Mouse (Mus musculus) left cerebral cortex, adult 18-20 months (tissue): ENCODE measurements around the gene Zbtb17. TPM values are rescaled to one million over a fixed set of nuclear protein-coding genes. Genes with fewer than 3 reads are reported as not detected.

Experiments
- DNase-seq, 2 experiments: peaks; one replicate each; pipeline ENCODE4 v3.0.0; 2021 to 2022; ENCODE audit warnings: low spot score in 2 of 2, mixed read lengths in 1 of 2
- long read RNA-seq, 2 experiments: library from polyadenylated mRNA; stranded (forward); transcript quantifications; one replicate each; pipeline ENCODE4 v2.0.0; 2021
- total RNA-seq, 2 experiments: library from RNA; stranded (reverse); gene quantifications; 2 replicates each; pipeline ENCODE4 v1.2.3; 2021

Gene Zbtb17
- total RNA-seq, result 10 to 100 TPM; 38.8 to 47.7 TPM
- long read RNA-seq, experiment 1, transcript Zbtb17-201 (16 exons, 2,722 nt), result major isoform, 14 of 37 reads
- long read RNA-seq, experiment 1, partial matches to known transcripts, result 9 of 37 reads
- long read RNA-seq, experiment 1, other reads (novel, unspliced or antisense), result 14 of 37 reads
- long read RNA-seq, experiment 2, transcript Zbtb17-201 (16 exons, 2,722 nt), result major isoform, 10 of 23 reads
- long read RNA-seq, experiment 2, partial matches to known transcripts, result 3 of 23 reads
- long read RNA-seq, experiment 2, other reads (novel, unspliced or antisense), result 9 of 23 reads

DNA sequence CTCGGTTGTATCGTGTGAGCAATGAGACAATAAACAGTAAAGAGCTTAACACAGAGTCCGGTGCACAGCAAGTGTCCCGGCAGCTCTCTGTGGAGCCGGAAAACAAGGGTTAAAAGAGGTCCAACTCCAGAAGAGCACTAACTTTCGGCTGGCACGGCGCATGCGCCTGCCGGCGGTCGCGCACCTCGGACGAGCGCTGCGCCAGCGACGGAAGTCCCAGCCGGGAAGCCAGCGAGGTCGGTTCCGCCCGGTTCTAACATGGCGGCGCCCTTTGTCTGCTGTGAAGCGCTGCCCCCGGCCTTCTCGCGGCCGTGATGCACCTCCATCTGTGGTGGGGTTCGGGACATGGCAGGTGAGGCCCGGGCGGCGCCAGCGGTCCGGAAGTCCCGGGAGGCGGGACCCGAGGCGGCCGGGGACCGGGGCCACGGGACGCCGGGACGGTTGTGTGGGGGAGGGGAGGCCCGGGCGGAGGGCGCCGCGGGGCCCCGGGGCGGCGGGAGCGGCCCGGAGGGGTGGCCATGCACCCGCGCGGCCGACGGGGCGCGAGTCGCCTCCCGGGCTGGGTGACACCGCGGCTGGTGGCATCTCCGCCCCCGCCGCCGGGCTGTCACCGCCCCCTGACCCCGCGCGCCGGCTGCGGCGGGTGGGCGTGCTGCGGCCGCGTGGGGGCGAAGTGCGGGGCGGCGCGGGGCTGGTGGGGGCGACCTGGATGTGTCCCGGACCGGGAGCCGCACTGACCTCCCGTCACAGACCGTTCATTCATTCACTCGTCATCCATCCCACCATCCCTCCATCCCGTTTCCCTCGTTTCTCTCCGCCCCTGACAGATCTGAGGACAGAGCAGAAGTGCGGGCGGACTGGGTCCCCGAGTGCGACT is at the start of gene Zbtb17:
Gene Zbtb17 (plus strand): TSS at position 204 of the 877 bp plus-strand sequence.
- DNase-seq, result peak; percentile 86 to 90

GRCm38 (mm10) chr4:141394751-141395150 is 49.7 kb upstream of the Zbtb17 start:
- DNase-seq, result no peak

DNA sequence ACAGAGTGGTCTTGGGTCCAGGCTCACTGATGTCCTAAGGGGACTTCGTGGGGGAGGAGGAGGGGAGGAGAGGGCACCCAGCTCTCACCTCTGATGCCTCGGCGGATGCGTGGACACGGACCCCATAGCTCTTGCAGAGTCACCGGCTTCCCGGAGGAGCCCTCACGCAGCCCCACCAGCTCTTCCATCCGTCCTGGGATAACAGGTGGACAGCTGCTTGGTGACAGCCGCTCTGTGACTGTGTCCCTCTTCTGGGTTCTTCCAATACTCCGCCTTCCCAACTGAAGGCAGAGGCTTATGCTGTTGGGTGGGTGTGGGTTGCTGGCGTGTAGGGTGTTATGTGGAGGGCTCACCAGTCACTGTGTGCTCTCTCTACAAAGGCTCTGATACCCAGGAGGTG is 46.6 kb upstream of the Zbtb17 start:
- DNase-seq, result no peak

DNA sequence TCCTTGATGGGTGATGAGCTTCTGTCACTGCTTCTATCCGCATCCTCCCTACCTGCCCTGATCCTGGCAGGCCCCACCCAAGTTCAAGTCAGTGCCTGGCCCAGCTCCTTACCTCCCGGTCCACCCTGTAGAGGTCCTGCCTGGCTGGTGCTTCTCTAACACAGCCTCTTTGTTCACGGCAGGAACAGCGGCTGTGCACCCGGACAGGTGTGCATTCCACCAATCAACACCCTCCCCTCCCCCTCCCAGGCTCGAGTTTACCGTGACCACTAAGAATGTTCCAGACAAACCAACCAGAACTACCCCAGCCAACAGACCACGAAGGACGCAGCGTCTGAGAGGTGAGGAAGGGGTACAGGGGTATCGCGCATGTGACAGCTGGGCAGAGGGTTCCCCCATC is 45.9 kb upstream of the Zbtb17 start, which contains the start of gene Clcnka:
Gene Clcnka (minus strand): TSS at position 180 of the 400 bp plus-strand sequence.
- no peak for DNase-seq

DNA sequence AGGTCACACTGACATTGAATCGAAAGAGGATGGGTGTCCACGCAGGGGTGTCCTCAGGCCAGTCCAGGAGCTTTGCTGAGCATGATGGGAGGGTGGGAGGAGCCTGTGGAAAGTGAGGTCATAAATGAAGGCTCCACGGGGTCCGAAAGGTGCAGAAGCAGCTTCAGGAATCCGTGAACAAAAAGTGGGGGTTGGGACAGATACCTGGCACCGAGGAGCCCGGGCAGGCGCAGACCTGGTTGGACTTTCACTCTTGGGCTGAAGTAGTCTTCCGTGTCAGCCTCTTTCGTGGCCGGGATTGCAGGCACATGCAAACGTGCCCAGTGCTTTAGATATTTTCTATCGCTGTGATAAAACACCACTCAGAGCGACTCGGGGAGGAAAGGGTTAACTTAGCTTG is 44.3 kb upstream of the Zbtb17 start:
- DNase-seq, result no peak

GRCm38 (mm10) chr4:141404518-141405313 is 39.7 kb upstream of the Zbtb17 start:
- DNase-seq, result peak; percentile 91 to 94

- no peak for DNase-seq
These were observed 39.2 kb upstream of the Zbtb17 start for GRCm38 (mm10) chr4:141405314-141405622.

DNA sequence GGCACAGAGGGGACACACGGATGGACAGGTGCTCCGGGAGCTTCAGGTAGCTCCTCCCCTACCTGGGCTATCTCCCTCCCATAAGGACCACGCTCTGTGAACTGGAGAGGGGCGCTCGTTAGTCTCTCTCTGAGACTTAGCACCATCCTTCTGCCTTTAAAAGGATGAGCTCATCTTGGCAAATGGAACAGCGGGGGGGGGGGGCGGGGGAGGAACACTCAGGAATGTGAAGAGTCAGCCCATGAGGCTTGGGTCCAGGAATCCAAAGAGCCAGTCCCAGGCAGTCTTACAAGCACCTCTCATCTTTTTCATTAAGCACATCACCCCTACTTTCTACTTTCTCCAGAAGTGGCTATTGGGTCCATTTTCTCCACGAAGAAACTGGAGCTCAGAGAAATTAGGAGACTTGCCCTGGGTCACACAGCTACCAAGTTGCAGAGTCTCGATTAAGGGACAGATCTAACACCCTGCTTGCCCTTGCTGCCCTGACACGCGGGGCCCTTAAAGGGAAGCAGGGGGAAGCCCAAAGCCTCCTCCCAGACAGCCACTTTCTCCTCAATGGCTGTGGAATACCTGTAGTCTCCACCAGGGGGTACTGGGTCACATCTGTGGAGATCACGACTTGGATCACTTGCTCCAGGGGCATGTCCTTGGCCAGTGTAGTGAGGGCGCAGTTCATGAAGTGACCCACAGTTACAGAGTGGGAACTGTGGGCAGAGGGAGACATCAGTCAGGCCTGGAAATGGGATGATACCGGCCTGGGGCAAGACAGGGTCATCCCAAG is 37.7 kb upstream of the Zbtb17 start:
- no peak for DNase-seq

DNA sequence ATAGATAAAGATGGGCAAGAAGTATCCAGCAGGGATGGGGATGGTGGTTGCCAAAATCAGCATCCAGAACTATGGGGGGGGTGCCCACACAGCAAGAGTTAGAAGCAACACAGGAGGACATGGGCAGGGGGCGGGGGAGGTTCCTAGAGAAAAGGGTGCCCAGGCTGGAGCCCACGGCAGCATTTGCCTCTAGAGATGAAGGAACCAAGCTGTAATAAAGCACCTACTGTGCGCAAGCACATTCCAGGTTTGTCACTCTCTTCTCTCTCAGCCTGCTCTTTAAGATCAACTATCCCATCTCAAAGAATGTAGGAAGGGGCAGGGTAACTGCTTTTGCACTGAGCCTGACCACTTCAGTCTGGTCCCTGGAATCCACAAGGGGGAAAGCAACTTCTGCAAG is 35.9 kb upstream of the Zbtb17 start:
- no peak for DNase-seq

DNA sequence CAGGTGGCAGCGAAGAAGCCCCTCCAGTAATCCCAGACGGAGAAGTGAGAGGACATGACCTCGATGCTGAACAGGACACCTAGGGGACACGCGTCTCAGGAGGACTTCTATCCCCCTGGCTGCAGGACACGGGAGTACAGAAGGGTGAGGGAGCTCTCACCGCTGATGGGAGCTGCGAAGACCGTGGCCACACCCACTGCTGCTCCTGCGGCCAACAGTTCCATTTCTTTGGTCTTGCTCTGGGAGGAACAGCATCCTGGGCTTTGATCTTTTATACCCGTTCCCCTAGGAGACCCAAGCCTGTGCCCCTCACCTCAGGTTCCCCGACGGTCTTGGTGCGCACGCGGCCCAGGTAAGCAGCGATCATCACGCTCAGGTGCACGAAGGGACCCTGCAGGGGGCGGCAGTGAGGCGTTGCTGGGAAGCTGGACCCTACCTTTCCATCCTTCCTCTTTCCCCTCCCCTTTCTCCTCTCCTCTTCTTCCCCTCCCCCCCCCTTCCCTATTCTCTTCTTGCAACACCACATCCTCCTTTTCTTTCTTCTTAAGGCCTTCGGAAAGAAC is 32.9 kb upstream of the Zbtb17 start:
- DNase-seq, result no peak

DNA sequence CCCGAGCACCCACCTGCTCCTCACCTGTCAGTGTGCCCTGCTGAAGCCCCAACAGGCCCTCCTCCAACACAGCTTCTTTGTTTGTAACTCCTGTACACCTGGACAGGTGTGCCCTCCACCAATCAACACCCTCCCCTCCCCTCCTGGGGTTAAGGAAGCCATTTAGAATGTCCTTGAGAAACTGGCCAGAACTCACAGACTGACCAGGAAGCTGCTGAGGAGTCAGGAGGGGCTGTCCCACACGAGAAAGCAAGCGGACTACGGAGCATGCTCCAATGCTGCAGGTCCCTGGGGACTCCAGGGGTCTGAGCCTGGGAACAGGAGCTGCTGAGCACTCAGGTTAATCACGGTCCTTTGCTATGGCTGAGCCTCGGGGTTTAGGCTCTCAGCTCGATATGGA is 28.5 kb upstream of the Zbtb17 start, which contains the start of gene Clcnkb:
Gene Clcnkb (minus strand): TSS at position 91 of the 400 bp plus-strand sequence.
- no peak for DNase-seq

- peak; percentile 41 to 53 for DNase-seq
These were observed 24.9 kb upstream of the Zbtb17 start for GRCm38 (mm10) chr4:141419398-141420191.

DNA sequence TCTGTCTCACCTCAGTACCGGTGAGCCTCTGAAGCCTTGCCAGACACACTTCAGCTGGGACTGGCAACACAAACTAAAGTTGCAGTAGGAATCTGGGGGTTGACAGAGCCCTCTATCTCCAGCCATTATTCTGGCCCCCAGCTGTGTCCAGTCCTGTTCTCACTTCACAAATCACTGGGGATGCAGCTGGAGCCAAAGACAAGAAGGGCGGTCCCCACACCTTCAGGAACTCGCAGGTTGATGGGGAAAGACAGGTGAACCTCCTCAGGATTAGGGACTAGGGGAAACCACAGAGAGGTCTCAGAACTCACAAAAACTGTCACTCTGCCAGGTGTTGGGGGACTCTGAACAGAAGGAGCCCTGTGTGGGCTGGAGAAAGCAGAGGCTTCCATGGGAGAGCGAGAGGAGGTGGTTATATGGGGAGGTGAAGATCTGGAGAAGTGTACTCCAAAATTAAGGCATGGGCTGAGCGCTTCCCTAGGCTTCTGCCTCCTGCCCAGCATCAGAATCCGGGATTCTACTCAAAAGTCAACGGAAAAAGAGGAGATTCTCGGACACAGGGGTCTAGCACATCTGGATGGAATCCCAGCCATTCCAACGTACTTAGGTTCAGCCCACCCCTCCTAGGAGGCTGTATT is 24.1 kb upstream of the Zbtb17 start, which contains the start of gene Hspb7:
Gene Hspb7 (plus strand): TSS at position 588 of the 638 bp plus-strand sequence.
- DNase-seq, result no peak

DNA sequence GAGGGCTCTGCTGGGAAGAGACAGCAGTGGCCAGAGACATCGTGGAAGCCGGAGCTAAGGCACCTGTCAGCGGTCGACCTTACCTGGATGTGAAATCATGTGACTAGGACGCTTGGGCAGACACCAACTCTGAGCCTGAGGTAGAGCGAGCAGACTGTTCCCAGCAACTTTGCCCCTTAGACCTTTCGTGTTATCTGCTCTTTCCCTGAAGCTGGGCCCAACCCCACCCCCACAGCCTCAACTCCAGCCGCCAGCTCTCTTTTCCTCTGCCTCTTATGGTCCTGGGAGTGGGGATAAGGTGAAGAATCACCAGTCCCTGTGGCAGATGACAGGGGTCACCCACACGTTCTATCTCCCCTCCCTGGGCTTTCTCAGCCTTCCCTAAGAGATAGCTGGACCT is 23.6 kb upstream of the Zbtb17 start:
- DNase-seq, result no peak

GRCm38 (mm10) chr4:141421423-141421822 is 23.0 kb upstream of the Zbtb17 start:
- DNase-seq, result no peak

- DNase-seq, result no peak
These were observed 21.6 kb upstream of the Zbtb17 start for GRCm38 (mm10) chr4:141422841-141423240.

- DNase-seq, result no peak
These were observed 21.2 kb upstream of the Zbtb17 start for GRCm38 (mm10) chr4:141423288-141423687.

- no peak for DNase-seq
These were observed 20.6 kb upstream of the Zbtb17 start for GRCm38 (mm10) chr4:141423691-141424431.
